9 mouse cellular contexts compared by ENCODE assay signal in genomic region chr3:152100119-152100818, GRCm38 (mm10).
A peak's percentile ranks its signal among the peaks of the same experiment; 100 is the strongest.
DNase-seq lines count a peak whose midpoint lies in the region; ATAC-seq lines count a peak whose summit lies in the region.
"Had no signal": no experiment of that assay in that cellular context is flagged by ENCODE, and none has a peak within 500 bp of the region (broad histone marks: within the 10 kb centered on the region; RNA-seq: fewer than 3 reads in every experiment).

No protein-coding gene starts in this region.

- intact Hi-C loops in heart, postnatal 10 days (cut with DNase I): loop anchor here (10.0 kb wide), 1 partner anchor 245 kb away; the partner anchor contains the start of genes Miga1 and Usp33

- no peak overlapping the region for H3K9ac ChIP-seq in liver, embryonic 11.5 days (ENCODE audit: low read depth, low read length)
- H3K9ac ChIP-seq in embryonic facial prominence, embryonic 12.5 days: no peak overlapping the region
- no peak overlapping the region for H3K9ac ChIP-seq in neural tube, embryonic 14.5 days (replicated peaks; ENCODE audit: low read depth, low read length)
- H3K9ac ChIP-seq: liver, embryonic 15.5 days had no signal

- H3K4me2 ChIP-seq in liver, embryonic 11.5 days: no peak overlapping the region
- H3K4me2 ChIP-seq in embryonic facial prominence, embryonic 12.5 days (replicated peaks): 0 out of 2 replicates have a peak overlapping the region, but pooled peaks have one; percentile 2
- H3K4me2 ChIP-seq in neural tube, embryonic 14.5 days (ENCODE audit: low read depth, low read length): peak overlapping the region; percentile 34
- H3K4me2 ChIP-seq: liver, embryonic 15.5 days had no signal

- DNase-seq in liver, embryonic 11.5 days (ENCODE audit: low spot score): no peak
- no peak for DNase-seq in liver
- peak; percentile 29 for DNase-seq in induced T-regulatory cell, adult 2 months (ENCODE audit: low read depth)
- no peak for DNase-seq in adrenal gland, adult (ENCODE audit: inconsistent age in 2 of 2, low spot score in 1 of 2)
- DNase-seq in heart, postnatal 10 days: no peak
- no peak for DNase-seq in cerebellum, adult 11 months

- H3K36me3 ChIP-seq in liver, embryonic 11.5 days (ENCODE audit: control insufficient read depth, insufficient read depth, low read length): no peaks in the 10 kb centered on the region
- H3K36me3 ChIP-seq in embryonic facial prominence, embryonic 12.5 days: no peaks in the 10 kb centered on the region
- no peaks in the 10 kb centered on the region for H3K36me3 ChIP-seq in neural tube, embryonic 14.5 days (ENCODE audit: control insufficient read depth, insufficient read depth, low read length)
- H3K36me3 ChIP-seq: liver, embryonic 15.5 days had no signal

- H3K27ac ChIP-seq in liver, embryonic 11.5 days (ENCODE audit: low read depth, low read length): no peak overlapping the region
- no peak overlapping the region for H3K27ac ChIP-seq in embryonic facial prominence, embryonic 12.5 days
- no peak overlapping the region for H3K27ac ChIP-seq in neural tube, embryonic 14.5 days (ENCODE audit: low read depth, low read length)
- H3K27ac ChIP-seq: liver, embryonic 15.5 days had no signal

- H3K4me1 ChIP-seq in liver, embryonic 11.5 days (replicated peaks; ENCODE audit: control insufficient read depth, insufficient read depth, low read length): no peaks in the 10 kb centered on the region
- peaks cover under 1% of the 10 kb centered on the region; the same call in 1 of the 2 replicates for H3K4me1 ChIP-seq in embryonic facial prominence, embryonic 12.5 days
- peaks cover under 1% of the 10 kb centered on the region; the same call in 1 of the 2 replicates for H3K4me1 ChIP-seq in neural tube, embryonic 14.5 days (ENCODE audit: control insufficient read depth, insufficient read depth, low read length)
- H3K4me1 ChIP-seq: liver, embryonic 15.5 days had no signal

- WGBS in liver, embryonic 11.5 days: 47% methylated on average over 11 of the region's 11 CpGs
- WGBS in embryonic facial prominence, embryonic 12.5 days: 40% methylated on average over 11 of the region's 11 CpGs
- WGBS in neural tube, embryonic 14.5 days: 52% methylated on average over 11 of the region's 11 CpGs

- H3K9me3 ChIP-seq in liver, embryonic 11.5 days (ENCODE audit: control insufficient read depth, low read length): no peaks in the 10 kb centered on the region
- 0 out of 2 replicates have a peak, but pooled peaks cover under 1% of the 10 kb centered on the region for H3K9me3 ChIP-seq in embryonic facial prominence, embryonic 12.5 days
- H3K9me3 ChIP-seq in neural tube, embryonic 14.5 days (ENCODE audit: control insufficient read depth, low read length): no peaks in the 10 kb centered on the region; the same call in 1 of the 2 replicates
- H3K9me3 ChIP-seq: liver, embryonic 15.5 days had no signal

- peaks cover 1% of the 10 kb centered on the region for H3K27me3 ChIP-seq in liver, embryonic 11.5 days (replicated peaks; ENCODE audit: control insufficient read depth, insufficient read depth, low read length)
- peaks cover 6% of the 10 kb centered on the region; the same call in 1 of the 2 replicates for H3K27me3 ChIP-seq in embryonic facial prominence, embryonic 12.5 days
- no peaks in the 10 kb centered on the region for H3K27me3 ChIP-seq in neural tube, embryonic 14.5 days (ENCODE audit: control insufficient read depth, insufficient read depth, low read length)

- no peak overlapping the region for H3K4me3 ChIP-seq in liver, embryonic 11.5 days (ENCODE audit: low read depth, low read length)
- H3K4me3 ChIP-seq in embryonic facial prominence, embryonic 12.5 days: no peak overlapping the region
- no peak overlapping the region for H3K4me3 ChIP-seq in neural tube, embryonic 14.5 days (ENCODE audit: low read depth, low read length)
- H3K4me3 ChIP-seq: liver, embryonic 15.5 days had no signal

- ATAC-seq in liver, embryonic 11.5 days (replicated peaks; ENCODE audit: low FRiP score): peak; percentile 54
- peak; percentile 13; the same call in 1 of the 2 replicates for ATAC-seq in embryonic facial prominence, embryonic 12.5 days (ENCODE audit: insufficient number of reproducible peaks, insufficient read depth, low FRiP score, low TSS enrichment)
- ATAC-seq in neural tube, embryonic 14.5 days (ENCODE audit: low read depth): peak; percentile 63

Comparison
In these comparisons a context has a peak if more than half of its experiments do, and no peak if none do; other contexts are left out.
1. ATAC-seq: peak in every context shown above with its lines; median percentile 63 in neural tube, embryonic 14.5 days; 54 in liver, embryonic 11.5 days; 13 in embryonic facial prominence, embryonic 12.5 days.